Mouse (Mus musculus) spleen, adult 18-20 months (tissue): ENCODE data around the gene Vhl.

Experiments
- DNase-seq, 2 experiments: peaks; one replicate each; pipeline ENCODE4 v3.0.0; 2022; ENCODE audit warnings: mixed read lengths in 2 of 2

The Vhl gene

DNA sequence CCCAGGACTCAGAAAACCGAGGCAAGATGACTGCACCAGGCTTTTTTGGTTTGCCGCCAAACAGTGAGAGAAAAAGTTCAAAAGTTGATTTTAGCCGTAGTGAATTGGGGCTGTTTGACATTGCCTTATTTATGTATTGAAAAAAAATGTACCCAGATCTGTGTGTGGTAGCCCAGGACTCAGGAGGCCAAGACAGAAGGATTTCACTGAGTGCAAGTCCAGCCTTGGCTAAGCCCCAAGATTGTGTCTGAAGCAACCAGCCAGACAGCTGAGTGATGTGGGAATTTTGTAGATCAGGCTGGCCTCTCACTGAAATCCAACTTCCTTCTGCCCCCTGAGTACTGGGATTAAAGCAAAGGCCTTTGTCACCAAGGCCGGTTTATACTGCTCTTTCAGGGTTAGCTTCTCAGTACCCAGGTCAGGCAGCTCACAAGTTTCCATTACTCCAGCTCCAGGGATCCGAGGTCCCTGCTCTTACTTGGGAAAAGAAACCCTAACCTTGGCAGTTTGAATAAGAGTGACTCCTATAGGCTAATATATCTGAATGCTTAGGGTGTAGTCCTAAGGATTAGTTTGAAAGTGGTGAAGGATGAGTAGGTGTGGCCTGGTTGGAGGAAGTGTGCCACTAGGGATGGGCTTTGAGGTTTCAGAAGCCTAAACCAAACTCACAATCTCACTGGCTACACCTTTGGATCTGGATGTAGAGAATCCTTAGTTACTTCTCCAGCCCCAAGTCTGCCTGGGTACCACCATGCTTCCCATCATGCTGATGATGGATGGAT lies 1.4 kb downstream of the Vhl start:
- DNase-seq, result no peak

DNA sequence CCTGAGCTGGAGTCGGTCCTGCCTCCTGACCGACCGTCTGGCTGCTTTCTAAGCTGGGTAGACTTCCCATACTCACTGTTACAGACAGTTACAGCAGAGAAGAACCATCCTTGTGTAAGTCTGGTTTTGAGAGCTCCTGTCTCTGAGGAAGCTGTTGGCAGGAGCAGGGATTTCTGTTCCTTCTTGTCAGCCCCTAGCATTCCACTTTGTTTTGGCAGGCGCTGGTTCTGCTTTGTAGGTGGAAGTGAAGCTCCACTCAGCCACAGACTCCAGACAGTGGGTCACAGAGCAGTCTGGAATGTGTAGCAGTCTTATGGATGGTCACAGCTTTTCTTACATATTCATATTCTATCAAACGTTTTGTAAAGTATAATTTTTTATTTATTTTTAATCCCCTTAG lies 6.6 kb downstream of the Vhl start:
- DNase-seq, result no peak

GRCm38 (mm10) chr6:113632863-113633262 lies 9.1 kb downstream of the Vhl start:
- DNase-seq, result no peak

GRCm38 (mm10) chr6:113638302-113639040 lies 14.7 kb downstream of the Vhl start, which contains the start of gene Irak2:
Irak2 (plus strand) TSS chr6:113638467.
- DNase-seq, result peak; percentile 94 to 99

GRCm38 (mm10) chr6:113639201-113639600 lies 15.4 kb downstream of the Vhl start:
- DNase-seq, result no peak

GRCm38 (mm10) chr6:113642605-113643004 lies 18.8 kb downstream of the Vhl start:
- no peak for DNase-seq

- no peak for DNase-seq
Measured at GRCm38 (mm10) chr6:113643021-113643420, 19.3 kb downstream of the Vhl start.

GRCm38 (mm10) chr6:113643967-113644366 lies 20.2 kb downstream of the Vhl start:
- DNase-seq, result no peak

- DNase-seq, result no peak
Measured at GRCm38 (mm10) chr6:113644808-113645207, 21.0 kb downstream of the Vhl start.

DNA sequence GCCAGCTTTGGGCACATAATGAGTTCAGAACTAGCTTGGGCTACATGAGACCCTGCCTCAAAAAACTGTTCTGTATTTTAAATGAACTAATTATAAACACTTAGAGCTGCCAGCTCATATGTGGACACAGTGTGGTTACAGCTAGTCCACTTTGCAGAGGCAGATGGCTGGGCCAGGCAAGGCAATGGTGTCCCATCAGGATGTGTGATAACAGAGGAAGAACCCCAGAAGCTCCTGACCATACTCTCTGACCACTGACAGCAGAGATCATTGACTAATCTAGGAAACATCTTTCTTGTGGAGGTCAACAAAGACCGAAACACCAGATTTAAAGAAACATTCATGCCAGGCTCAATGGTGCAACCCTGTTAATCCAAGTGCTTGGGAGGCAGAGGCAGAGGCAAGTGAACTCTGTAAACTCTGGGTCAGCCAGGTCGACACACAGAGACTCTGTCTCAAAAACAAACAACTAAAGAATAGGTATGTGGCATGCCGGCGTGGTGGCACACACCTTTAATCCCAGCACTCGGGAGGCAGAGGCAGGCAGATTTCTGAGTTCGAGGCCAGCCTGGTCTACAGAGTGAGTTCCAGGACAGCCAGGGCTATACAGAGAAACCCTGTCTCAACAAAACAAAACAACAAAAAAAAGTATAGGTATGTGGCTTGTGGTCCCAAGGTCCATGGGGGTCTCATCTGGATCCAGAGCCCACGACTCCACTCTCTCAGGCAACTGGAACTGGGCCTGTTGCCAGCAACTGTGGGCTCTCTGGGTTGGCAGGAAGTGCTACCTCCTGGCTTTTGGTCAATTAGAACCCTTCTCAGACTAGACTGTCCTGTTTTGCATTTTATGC lies 25.8 kb downstream of the Vhl start:
- DNase-seq, result no peak

DNA sequence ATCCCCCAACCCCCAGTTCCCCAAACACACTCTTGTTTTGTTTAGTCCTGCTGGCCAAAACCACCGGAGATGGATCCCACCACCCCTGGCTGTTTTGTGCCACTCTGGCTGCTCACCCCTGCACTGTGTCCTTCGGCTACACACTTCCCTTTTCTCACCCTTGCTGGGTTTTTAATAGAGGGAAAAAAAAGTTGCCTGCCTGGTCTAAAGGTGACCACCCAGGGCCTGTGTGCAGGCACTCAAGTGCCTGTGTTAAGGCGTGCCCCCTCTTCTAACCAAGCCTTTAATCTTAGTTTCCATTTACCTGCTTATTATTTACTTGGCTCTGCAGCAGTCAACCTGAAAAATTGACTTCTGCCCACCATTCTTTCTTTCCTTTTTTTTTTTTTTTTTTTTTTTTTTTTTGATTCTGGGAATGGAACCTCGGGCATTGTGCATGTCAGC lies 26.5 kb downstream of the Vhl start:
- peak in 1 of 2 experiments; percentile 37 for DNase-seq

- DNase-seq, result no peak
Measured at GRCm38 (mm10) chr6:113651626-113652025, 27.9 kb downstream of the Vhl start.

DNA sequence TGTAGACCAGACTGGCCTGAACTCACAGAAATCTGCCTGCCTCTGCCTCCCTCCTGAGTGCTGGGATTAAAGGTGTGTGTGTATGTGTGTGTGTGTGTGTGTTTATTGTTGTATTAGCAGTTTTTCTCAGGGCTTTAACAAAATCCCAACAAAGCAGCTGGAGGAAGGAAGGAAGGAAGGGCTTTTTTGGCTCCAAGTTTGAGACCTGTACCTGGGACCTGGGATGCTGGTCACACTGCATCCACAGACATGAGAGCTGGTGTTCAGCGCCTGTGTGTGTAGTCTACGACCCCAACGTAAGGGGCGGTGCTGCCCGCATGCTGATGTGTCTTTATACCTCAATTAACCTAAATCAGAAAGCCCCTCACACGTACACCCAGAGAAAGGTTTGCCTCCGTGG lies 29.8 kb downstream of the Vhl start:
- no peak for DNase-seq

- no peak for DNase-seq
Measured at GRCm38 (mm10) chr6:113654102-113654501, 30.3 kb downstream of the Vhl start.

DNA sequence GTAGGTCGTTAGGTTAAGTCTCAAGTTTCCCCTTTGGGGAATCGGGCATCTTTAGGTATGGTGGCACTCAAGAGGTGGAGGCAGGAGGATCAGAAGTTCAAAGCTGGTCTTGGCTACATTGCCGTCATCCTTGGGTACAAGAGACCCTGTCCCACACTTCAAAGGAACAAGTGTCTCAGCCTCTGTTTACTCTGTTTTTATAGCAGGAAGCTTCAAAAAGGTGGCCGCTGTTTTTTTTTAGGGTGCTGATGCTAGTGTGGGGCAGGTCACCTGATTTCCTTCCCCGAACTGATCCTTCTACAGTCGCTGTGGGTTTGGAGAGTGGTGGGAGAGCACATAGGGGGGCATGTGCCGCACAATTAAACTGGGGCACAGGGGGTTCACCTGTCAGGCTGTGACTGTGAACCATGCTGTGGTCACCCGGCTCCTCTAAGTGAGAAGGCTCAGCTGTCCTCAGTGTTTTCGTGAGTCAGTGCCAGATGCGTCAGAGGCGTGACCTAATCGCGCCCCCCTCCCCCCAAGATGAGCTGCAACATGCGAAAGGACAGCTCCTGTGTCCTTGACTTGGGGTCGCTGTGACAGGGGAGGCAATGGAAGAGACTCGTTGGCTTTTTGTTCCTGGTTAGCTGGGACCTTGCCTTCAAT lies 31.1 kb downstream of the Vhl start:
- no peak for DNase-seq

GRCm38 (mm10) chr6:113655475-113655874 lies 31.7 kb downstream of the Vhl start:
- no peak for DNase-seq

GRCm38 (mm10) chr6:113656847-113657246 lies 33.1 kb downstream of the Vhl start:
- DNase-seq, result no peak

DNA sequence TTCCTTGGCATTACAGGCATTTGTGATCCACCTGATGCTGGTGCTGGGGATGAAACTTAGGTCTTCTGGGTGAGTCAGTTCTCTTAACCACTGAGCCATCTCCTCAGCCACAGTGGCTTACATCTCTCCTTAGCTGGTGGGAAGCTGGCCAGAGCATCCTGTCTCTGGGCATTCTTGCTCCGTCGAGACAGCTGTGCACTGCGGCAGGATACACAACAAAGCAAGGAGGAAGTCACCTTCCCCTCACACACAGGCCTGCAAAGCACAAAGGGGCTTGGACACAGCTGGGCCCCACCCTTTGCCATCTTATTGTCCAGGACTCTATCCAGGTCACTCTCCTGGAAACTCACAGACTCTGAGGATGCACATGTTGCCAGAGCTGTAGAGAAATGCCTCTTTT lies 34.5 kb downstream of the Vhl start:
- no peak for DNase-seq

- DNase-seq, result no peak
Measured at GRCm38 (mm10) chr6:113659648-113660491, 36.1 kb downstream of the Vhl start.

DNA sequence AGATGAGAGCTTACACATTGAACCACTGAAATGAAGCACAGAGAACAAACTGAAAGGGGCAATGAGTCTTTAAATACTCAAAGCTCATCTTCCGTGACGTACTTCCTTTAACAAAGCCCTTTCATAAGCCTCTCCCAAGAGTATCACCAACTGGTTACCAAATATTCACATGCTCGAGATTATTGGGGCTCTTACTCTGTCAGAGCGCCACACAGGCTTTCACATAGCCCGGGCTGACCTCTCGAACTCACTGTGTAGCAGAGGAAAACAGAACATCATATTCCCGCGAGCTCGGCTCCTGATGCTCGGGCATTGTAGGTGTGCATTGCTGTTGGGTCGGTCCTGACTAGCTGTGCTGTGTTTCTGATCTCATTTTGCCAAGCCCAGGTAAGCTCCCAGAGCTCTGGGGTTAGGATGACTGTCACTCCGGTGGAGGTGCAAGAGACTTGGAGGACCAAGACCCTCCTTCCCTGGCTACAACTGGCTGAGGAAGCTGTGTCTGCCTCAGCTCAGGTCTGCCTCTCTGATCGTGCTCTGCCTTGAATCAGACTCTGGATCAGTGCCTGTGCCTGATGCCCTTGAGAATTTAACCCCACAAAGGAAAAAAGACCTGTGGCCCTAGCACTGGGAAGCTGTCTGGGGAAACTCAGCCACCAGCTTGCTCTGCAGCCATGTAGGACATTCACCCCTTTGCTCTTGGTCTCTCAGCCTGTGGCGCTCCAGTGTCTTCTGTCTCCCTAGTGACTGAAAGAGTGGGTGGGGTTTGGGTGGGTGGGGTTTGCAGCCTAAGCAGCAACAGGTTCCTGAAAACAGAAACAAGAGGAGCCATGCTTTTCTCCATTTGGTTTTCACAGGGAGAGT lies 37.0 kb downstream of the Vhl start:
- peak in 1 of 2 experiments; percentile 41 for DNase-seq
